Mouse (Mus musculus) embryonic facial prominence, embryonic 14.5 days (tissue): ENCODE measurements around the gene Cfap97. TPM values are rescaled to one million over a fixed set of nuclear protein-coding genes. Genes with fewer than 3 reads are reported as not detected.
A peak's percentile ranks its signal among the peaks of the same experiment; 100 is the strongest.

Experiments
- ATAC-seq: fragments of 200-750 bp; cut with Nextera tagmentation; 2 replicates; pipeline ENCODE4 v1.8.0; 2017; ENCODE audit warnings: low read depth, moderate number of reproducible peaks, moderate TSS enrichment
- DNase-seq: peaks from one replicate; pipeline ENCODE4 v3.0.0-alpha.2; 2015; ENCODE audit warnings: low spot score
- H3K27ac ChIP-seq: fragments of 300-500 bp; sonication (generic); replicated peaks from 2 replicates; pipeline ENCODE4 v1.5.1; 2014; ENCODE audit warnings: low read depth, mild to moderate bottlenecking, low read length, moderate library complexity
- H3K27me3 ChIP-seq: fragments of 300-500 bp; sonication (generic); replicated peaks from 2 replicates; pipeline ENCODE4 v1.6.1; 2014; ENCODE audit warnings: low read length; ENCODE audit not compliant: control insufficient read depth, insufficient read depth
- H3K36me3 ChIP-seq: fragments of 300-500 bp; sonication (generic); 2 replicates; pipeline ENCODE4 v1.6.1; 2014; ENCODE audit warnings: low read length, mixed read lengths; ENCODE audit not compliant: control insufficient read depth, insufficient read depth
- H3K4me1 ChIP-seq: fragments of 300-500 bp; sonication (generic); 2 replicates; pipeline ENCODE4 v1.6.1; 2014; ENCODE audit warnings: antibody characterized with exemption, low read length; ENCODE audit not compliant: control insufficient read depth, insufficient read depth
- H3K4me2 ChIP-seq: fragments of 300-500 bp; sonication (generic); 2 replicates; pipeline ENCODE4 v1.6.1; 2014; ENCODE audit warnings: low read depth, mild to moderate bottlenecking, low read length, moderate library complexity, mixed read lengths
- H3K4me3 ChIP-seq: fragments of 300-500 bp; sonication (generic); 2 replicates; pipeline ENCODE4 v1.5.1; 2014; ENCODE audit warnings: low read depth, mild to moderate bottlenecking, low read length
- H3K9ac ChIP-seq: fragments of 300-500 bp; sonication (generic); 2 replicates; pipeline ENCODE4 v1.6.1; 2014; ENCODE audit warnings: low read depth, mild to moderate bottlenecking, low read length, moderate library complexity, mixed read lengths
- H3K9me3 ChIP-seq: fragments of 300-500 bp; sonication (generic); 2 replicates; pipeline ENCODE4 v1.6.1; 2016; ENCODE audit warnings: low read length; ENCODE audit not compliant: control insufficient read depth
- WGBS: fragments of 180-500 bp; shearing (Covaris S2); extraction: QIAGEN DNeasy Blood & Tissue Kit; methylation state at CpG from one replicate; pipeline ENCODE4 v1.1.7; 2014; 5-methylcytosine and 5-hydroxymethylcytosine counted together
- polyA plus RNA-seq: library from polyadenylated mRNA; unstranded; fragments of >200 nt; fragmentation: Nextera tagmentation; extraction: Ambion mirVana; gene quantifications from 2 replicates; pipeline ENCODE4 v1.2.1, GENCODE M21; 2014

Cfap97 gene
- polyA plus RNA-seq, 1 experiment from 2014 or later: 22.9 TPM

GRCm38 (mm10) chr8:46180136-46180535 is 28.6 kb downstream of the Cfap97 start:
- no peak overlapping the region for H3K9ac ChIP-seq
- no peak overlapping the region for H3K27ac ChIP-seq
- H3K4me3 ChIP-seq: no peak overlapping the region
- DNase-seq (no peak), ATAC-seq (no peak)
- peaks cover 20% of the 10 kb centered on the region; the same call in 1 of the 2 replicates for H3K36me3 ChIP-seq
- H3K4me2 ChIP-seq: no peak overlapping the region
- 91% methylated on average over 7 of the region's 7 CpGs for WGBS
- H3K9me3 ChIP-seq: no peaks in the 10 kb centered on the region
- no peaks in the 10 kb centered on the region for H3K4me1 ChIP-seq
- H3K27me3 ChIP-seq: no peaks in the 10 kb centered on the region

GRCm38 (mm10) chr8:46185361-46185760 is 33.8 kb downstream of the Cfap97 start:
- DNase-seq (peak; percentile 74), ATAC-seq (no peak)
- WGBS: 4% methylated on average over 2 of the region's 2 CpGs
- Histone ChIP-seq H3K9me3 (no peaks in the 10 kb centered on the region), H3K4me1 (no peaks in the 10 kb centered on the region), H3K27me3 (no peaks in the 10 kb centered on the region), H3K4me2 (no peak overlapping the region), H3K27ac (no peak overlapping the region), H3K4me3 (no peak overlapping the region), H3K9ac (no peak overlapping the region), H3K36me3 (peaks cover 18% of the 10 kb centered on the region)

- H3K9ac ChIP-seq: no peak overlapping the region
- no peak overlapping the region for H3K4me2 ChIP-seq
- H3K4me1 ChIP-seq: no peaks in the 10 kb centered on the region
- 82% methylated on average over 8 of the region's 8 CpGs for WGBS
- ATAC-seq (no peak), DNase-seq (no peak)
- no peaks in the 10 kb centered on the region for H3K9me3 ChIP-seq
- no peak overlapping the region for H3K27ac ChIP-seq
- H3K27me3 ChIP-seq: no peaks in the 10 kb centered on the region
- H3K36me3 ChIP-seq: peaks cover 49% of the 10 kb centered on the region
- no peak overlapping the region for H3K4me3 ChIP-seq
Measured at GRCm38 (mm10) chr8:46193100-46193499, 41.5 kb downstream of the Cfap97 start.

GRCm38 (mm10) chr8:46196877-46197276 is 45.3 kb downstream of the Cfap97 start:
- 71% methylated on average over 3 of the region's 3 CpGs for WGBS

GRCm38 (mm10) chr8:46197673-46198072 is 46.1 kb downstream of the Cfap97 start:
- H3K27ac ChIP-seq: no peak overlapping the region
- no peak overlapping the region for H3K4me2 ChIP-seq
- no peaks in the 10 kb centered on the region for H3K27me3 ChIP-seq
- H3K9ac ChIP-seq: no peak overlapping the region
- no peaks in the 10 kb centered on the region for H3K4me1 ChIP-seq
- 82% methylated on average over 5 of the region's 5 CpGs for WGBS
- no peak for DNase-seq
- H3K4me3 ChIP-seq: no peak overlapping the region
- H3K9me3 ChIP-seq: no peaks in the 10 kb centered on the region
- peaks cover 34% of the 10 kb centered on the region for H3K36me3 ChIP-seq
- ATAC-seq: no peak

More at GRCm38 (mm10) chr8:46196877-46197276, 45.3 kb downstream of the Cfap97 start:
- H3K27me3 ChIP-seq: no peaks in the 10 kb centered on the region
- no peak overlapping the region for H3K4me3 ChIP-seq
- H3K27ac ChIP-seq: no peak overlapping the region
- no peak for ATAC-seq
- no peaks in the 10 kb centered on the region for H3K9me3 ChIP-seq
- H3K36me3 ChIP-seq: peaks cover 40% of the 10 kb centered on the region
- no peaks in the 10 kb centered on the region for H3K4me1 ChIP-seq
- no peak overlapping the region for H3K9ac ChIP-seq
- no peak overlapping the region for H3K4me2 ChIP-seq
- no peak for DNase-seq

- 88% methylated on average over 6 of the region's 6 CpGs for WGBS
- H3K9ac ChIP-seq: no peak overlapping the region
- peaks cover 4% of the 10 kb centered on the region; the same call in 1 of the 2 replicates for H3K4me1 ChIP-seq
- no peaks in the 10 kb centered on the region for H3K27me3 ChIP-seq
- no peak for ATAC-seq
- DNase-seq: no peak
- H3K27ac ChIP-seq: no peak overlapping the region
- no peaks in the 10 kb centered on the region for H3K9me3 ChIP-seq
- H3K4me3 ChIP-seq: no peak overlapping the region
- peaks cover 43% of the 10 kb centered on the region for H3K36me3 ChIP-seq
- H3K4me2 ChIP-seq: no peak overlapping the region
Measured at GRCm38 (mm10) chr8:46202350-46202749, 50.8 kb downstream of the Cfap97 start.

GRCm38 (mm10) chr8:46204301-46204700 is 52.7 kb downstream of the Cfap97 start:
- no peak overlapping the region for H3K27ac ChIP-seq
- 85% methylated on average over 3 of the region's 3 CpGs for WGBS
- H3K27me3 ChIP-seq: no peaks in the 10 kb centered on the region
- H3K4me1 ChIP-seq: peaks cover 16% of the 10 kb centered on the region
- H3K36me3 ChIP-seq: peaks cover 62% of the 10 kb centered on the region
- H3K9me3 ChIP-seq: no peaks in the 10 kb centered on the region
- no peak for ATAC-seq
- no peak overlapping the region for H3K4me3 ChIP-seq
- H3K9ac ChIP-seq: no peak overlapping the region
- no peak for DNase-seq
- no peak overlapping the region for H3K4me2 ChIP-seq

GRCm38 (mm10) chr8:46204974-46205640 is 53.5 kb downstream of the Cfap97 start:
- H3K36me3 ChIP-seq: peaks cover 64% of the 10 kb centered on the region
- H3K4me1 ChIP-seq: peaks cover 21% of the 10 kb centered on the region
- no peaks in the 10 kb centered on the region for H3K9me3 ChIP-seq
- no peak for ATAC-seq
- no peak overlapping the region for H3K9ac ChIP-seq
- H3K4me2 ChIP-seq: no peak overlapping the region
- H3K27me3 ChIP-seq: no peaks in the 10 kb centered on the region
- peak overlapping the region; percentile 18; the same call in 1 of the 2 replicates for H3K27ac ChIP-seq
- DNase-seq: no peak
- no peak overlapping the region for H3K4me3 ChIP-seq
- 62% methylated on average over 9 of the region's 9 CpGs for WGBS

- Histone ChIP-seq H3K27me3 (no peaks in the 10 kb centered on the region), H3K9me3 (no peaks in the 10 kb centered on the region), H3K4me3 (no peak overlapping the region), H3K36me3 (peaks cover 64% of the 10 kb centered on the region), H3K27ac (peak overlapping the region; percentile 41; the same call in 1 of the 2 replicates), H3K4me1 (peaks cover 21% of the 10 kb centered on the region), H3K9ac (0 out of 2 replicates have a peak overlapping the region, but pooled peaks have one; percentile 19), H3K4me2 (no peak overlapping the region)
- DNase-seq: no peak
- no peak for ATAC-seq
- WGBS: 54% methylated on average over 6 of the region's 6 CpGs
Measured at GRCm38 (mm10) chr8:46206107-46206506, 54.5 kb downstream of the Cfap97 start.
